Mouse (Mus musculus) forebrain, embryonic 14.5 days (tissue): ENCODE measurements around the gene Farp1. TPM values are rescaled to one million over a fixed set of nuclear protein-coding genes. Genes with fewer than 3 reads are reported as not detected.
"Not testable (repeated sequence)": the region's sequence is repeated elsewhere in the genome, so short reads cannot be mapped to it uniquely, and the experiment has no call there.

ENCODE experiments used
- ATAC-seq: fragments of 200-750 bp; cut with Nextera tagmentation; 2 replicates; pipeline ENCODE4 v1.8.0; 2017; ENCODE audit warnings: mild to moderate bottlenecking, moderate library complexity
- DNase-seq: peaks from one replicate; pipeline ENCODE4 v3.0.0-alpha.2; 2015; ENCODE audit warnings: low spot score
- H3K27ac ChIP-seq: fragments of 300-500 bp; sonication (generic); 2 replicates; pipeline ENCODE4 v1.5.1; 2014; ENCODE audit warnings: low read depth, mild to moderate bottlenecking, control low read depth, low read length, moderate library complexity
- H3K27me3 ChIP-seq: fragments of 300-500 bp; sonication (generic); replicated peaks from 2 replicates; pipeline ENCODE4 v1.6.1; 2014; ENCODE audit warnings: low read length, control low read depth, mixed read lengths; ENCODE audit not compliant: control insufficient read depth, insufficient read depth
- H3K36me3 ChIP-seq: fragments of 300-500 bp; sonication (generic); 2 replicates; pipeline ENCODE4 v1.6.1; 2014; ENCODE audit warnings: low read length, control low read depth; ENCODE audit not compliant: control insufficient read depth, insufficient read depth
- H3K4me1 ChIP-seq: fragments of 300-500 bp; sonication (generic); 2 replicates; pipeline ENCODE4 v1.6.1; 2014; ENCODE audit warnings: antibody characterized with exemption, low read length, control low read depth; ENCODE audit not compliant: control insufficient read depth, insufficient read depth
- H3K4me2 ChIP-seq: fragments of 300-500 bp; sonication (generic); 2 replicates; pipeline ENCODE4 v1.6.1; 2014; ENCODE audit warnings: mild to moderate bottlenecking, control low read depth, low read length
- H3K4me3 ChIP-seq: fragments of 300-500 bp; sonication (generic); 2 replicates; pipeline ENCODE4 v1.5.1; 2014; ENCODE audit warnings: low read depth, low read length, control low read depth
- H3K9ac ChIP-seq: fragments of 300-500 bp; sonication (generic); 2 replicates; pipeline ENCODE4 v1.6.1; 2014; ENCODE audit warnings: mild to moderate bottlenecking, low read length, control low read depth, moderate library complexity
- H3K9me3 ChIP-seq: fragments of 300-500 bp; sonication (generic); replicated peaks from 2 replicates; pipeline ENCODE4 v1.6.1; 2016; ENCODE audit warnings: low read length, control low read depth, mixed read lengths; ENCODE audit not compliant: control insufficient read depth
- WGBS: fragments of 180-500 bp; shearing (Covaris S2); extraction: QIAGEN DNeasy Blood & Tissue Kit; methylation state at CpG from one replicate; pipeline ENCODE4 v1.1.7; 2014; 5-methylcytosine and 5-hydroxymethylcytosine counted together
- polyA plus RNA-seq: library from polyadenylated mRNA; unstranded; fragments of >200 nt; fragmentation: Nextera tagmentation; extraction: Ambion mirVana; gene quantifications from 2 replicates; pipeline ENCODE4 v1.2.1, GENCODE M21; 2014

The Farp1 gene
- polyA plus RNA-seq, 1 experiment from 2014 or later = 17.4 TPM

DNA sequence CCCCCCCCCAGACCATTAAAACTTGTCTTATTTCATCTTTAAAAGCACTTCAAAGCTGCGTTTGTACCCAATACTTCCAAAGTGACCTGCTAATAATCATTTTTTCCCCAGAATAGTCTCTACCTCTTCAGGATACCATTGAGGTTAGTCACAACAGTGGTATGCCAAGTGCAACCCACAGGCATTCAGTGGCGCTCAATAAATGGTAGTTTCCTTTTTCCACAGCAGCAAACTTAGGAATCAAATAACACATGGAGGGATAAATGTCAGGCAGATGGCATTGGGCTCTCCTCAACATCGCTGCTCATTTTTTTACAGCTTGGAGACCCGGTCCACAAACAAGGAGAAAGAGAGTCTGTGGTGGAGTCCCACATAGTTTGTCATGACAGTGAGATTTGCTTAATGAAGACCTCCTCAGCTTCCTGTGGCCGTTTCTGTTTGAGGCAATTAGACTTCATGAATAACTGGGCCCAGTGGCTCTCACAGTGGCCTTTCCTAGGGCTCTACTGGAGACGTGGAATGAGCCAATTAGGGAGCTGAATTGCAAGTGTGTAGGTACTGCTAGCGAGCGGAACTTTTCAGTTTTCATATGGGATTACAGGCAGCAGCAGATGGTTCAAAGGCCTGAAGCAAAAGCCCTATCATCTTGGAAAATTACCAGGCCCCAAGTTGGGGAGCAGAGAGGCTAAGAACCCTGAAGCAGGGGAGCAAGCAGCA is 148.6 kb downstream of the Farp1 start:
- DNase-seq (peak; percentile 30), ATAC-seq (peak; percentile 51)
- no peak overlapping the region for H3K4me3 ChIP-seq
- H3K36me3 ChIP-seq = no peaks in the 10 kb centered on the region
- no peak overlapping the region for H3K27ac ChIP-seq
- no peak overlapping the region for H3K9ac ChIP-seq
- H3K4me1 ChIP-seq = peaks cover 4% of the 10 kb centered on the region; the same call in 1 of the 2 replicates
- H3K4me2 ChIP-seq = no peak overlapping the region
- no peaks in the 10 kb centered on the region for H3K27me3 ChIP-seq
- H3K9me3 ChIP-seq = no peaks in the 10 kb centered on the region
- 39% methylated on average over 8 of the region's 8 CpGs for WGBS

DNA sequence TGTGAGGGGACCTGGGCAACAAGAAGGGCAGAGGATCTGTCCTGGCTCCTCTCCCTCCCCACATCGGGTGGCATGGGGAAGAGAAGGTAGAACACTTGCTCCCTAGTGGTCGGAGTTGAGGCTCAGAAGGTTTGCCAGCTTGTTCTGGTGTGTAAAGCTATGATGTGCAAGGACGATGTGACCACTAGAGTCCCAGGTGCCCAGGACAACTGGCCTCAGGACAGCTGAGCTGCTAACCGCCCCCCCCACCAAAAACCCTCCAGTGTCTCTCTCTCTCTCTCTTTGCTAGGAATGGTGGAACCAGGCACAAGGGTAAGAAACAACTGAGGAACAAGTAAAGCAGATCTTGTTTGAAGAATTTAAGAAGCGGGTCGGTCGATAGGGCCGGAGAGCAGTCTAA is 149.4 kb downstream of the Farp1 start:
- no peak overlapping the region for H3K4me3 ChIP-seq
- 95% methylated on average over 8 of the region's 8 CpGs for WGBS
- H3K9me3 ChIP-seq = no peaks in the 10 kb centered on the region
- H3K4me1 ChIP-seq = peaks cover 4% of the 10 kb centered on the region; the same call in 1 of the 2 replicates
- H3K4me2 ChIP-seq = no peak overlapping the region
- no peaks in the 10 kb centered on the region for H3K36me3 ChIP-seq
- no peak overlapping the region for H3K27ac ChIP-seq
- H3K9ac ChIP-seq = no peak overlapping the region
- DNase-seq (no peak), ATAC-seq (no peak)
- no peaks in the 10 kb centered on the region for H3K27me3 ChIP-seq

DNA sequence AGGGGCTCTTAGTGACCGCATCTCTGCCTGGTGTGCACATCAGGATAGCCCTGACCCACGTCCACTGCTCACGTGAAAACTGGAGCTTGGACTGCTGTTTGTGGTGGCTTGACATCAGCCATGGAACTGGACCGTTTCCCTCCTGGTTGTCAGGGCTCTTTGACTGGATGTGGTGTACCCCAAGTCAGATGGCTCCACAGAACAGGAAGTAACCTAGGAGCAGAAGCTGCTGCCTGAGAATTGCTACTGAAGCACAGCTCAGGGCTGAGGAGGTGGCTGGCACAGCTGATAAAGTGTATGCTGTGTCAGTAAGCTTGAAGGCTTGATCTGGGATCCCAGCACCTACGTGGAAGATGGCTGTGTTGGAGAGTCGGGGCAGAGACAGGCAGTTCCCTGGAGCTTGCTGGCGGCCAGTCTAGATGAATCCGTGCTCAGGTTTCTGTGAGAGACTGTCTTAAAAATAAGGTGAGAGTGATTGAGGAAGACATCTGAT is 151.4 kb downstream of the Farp1 start:
- WGBS = 86% methylated on average over 8 of the region's 8 CpGs
- no peaks in the 10 kb centered on the region for H3K9me3 ChIP-seq
- no peak for DNase-seq
- H3K4me1 ChIP-seq = peaks cover 4% of the 10 kb centered on the region; the same call in 1 of the 2 replicates
- H3K9ac ChIP-seq = no peak overlapping the region
- no peak overlapping the region for H3K4me3 ChIP-seq
- H3K4me2 ChIP-seq = no peak overlapping the region
- no peaks in the 10 kb centered on the region for H3K27me3 ChIP-seq
- no peak overlapping the region for H3K27ac ChIP-seq
- H3K36me3 ChIP-seq = no peaks in the 10 kb centered on the region
- ATAC-seq = no peak

DNA sequence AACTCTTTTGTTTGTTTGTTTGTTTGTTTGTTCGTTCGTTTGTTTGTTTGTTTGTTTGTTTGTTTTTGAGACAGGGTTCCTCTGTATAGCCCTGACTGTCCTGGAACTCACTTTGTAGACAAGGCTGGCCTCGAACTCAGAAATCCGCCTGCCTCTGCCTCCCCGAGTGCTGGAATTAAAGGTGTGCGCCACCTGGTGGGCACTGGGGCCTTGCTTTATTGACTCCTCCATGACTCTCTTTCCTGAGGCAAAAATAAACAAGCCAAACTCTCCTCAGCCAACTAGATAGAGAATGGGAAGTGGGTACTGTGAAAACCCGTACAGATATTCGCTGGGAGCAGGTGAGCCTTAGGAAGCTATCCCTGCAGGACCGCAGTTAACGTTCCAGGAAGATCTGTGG is 154.8 kb downstream of the Farp1 start:
- not testable (repeated sequence) for H3K27me3 ChIP-seq, H3K4me1 ChIP-seq, H3K9ac ChIP-seq, H3K9me3 ChIP-seq, H3K4me3 ChIP-seq, H3K36me3 ChIP-seq, H3K4me2 ChIP-seq, DNase-seq, ATAC-seq, H3K27ac ChIP-seq
- WGBS = 92% methylated on average over 10 of the region's 10 CpGs

DNA sequence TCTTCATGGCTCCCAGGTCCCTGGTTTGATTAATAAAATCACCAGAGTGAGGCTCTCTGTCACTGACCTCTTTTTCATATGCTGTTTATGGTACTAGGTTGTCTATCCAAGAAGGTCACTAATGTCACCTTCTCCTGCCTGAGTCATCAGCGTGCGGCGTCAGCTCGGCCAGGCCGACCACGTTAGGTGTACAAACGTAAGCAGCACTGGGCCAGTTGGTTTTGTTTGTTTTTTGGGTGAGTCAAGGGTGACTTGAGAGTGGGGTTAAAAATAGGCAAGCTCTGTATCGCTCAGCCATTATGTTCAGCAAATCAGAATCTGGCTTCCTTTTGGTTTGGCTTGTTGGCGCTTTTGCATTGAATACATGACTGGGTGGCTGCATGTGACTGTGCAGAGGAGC is 155.4 kb downstream of the Farp1 start:
- WGBS = 95% methylated on average over 9 of the region's 9 CpGs
- peaks cover 4% of the 10 kb centered on the region; the same call in 1 of the 2 replicates for H3K4me1 ChIP-seq
- no peak overlapping the region for H3K27ac ChIP-seq
- ATAC-seq (no peak), DNase-seq (no peak)
- no peak overlapping the region for H3K9ac ChIP-seq
- 0 out of 2 replicates have a peak, but pooled peaks cover under 1% of the 10 kb centered on the region for H3K9me3 ChIP-seq
- H3K27me3 ChIP-seq = no peaks in the 10 kb centered on the region
- H3K4me3 ChIP-seq = no peak overlapping the region
- H3K36me3 ChIP-seq = no peaks in the 10 kb centered on the region
- H3K4me2 ChIP-seq = no peak overlapping the region

DNA sequence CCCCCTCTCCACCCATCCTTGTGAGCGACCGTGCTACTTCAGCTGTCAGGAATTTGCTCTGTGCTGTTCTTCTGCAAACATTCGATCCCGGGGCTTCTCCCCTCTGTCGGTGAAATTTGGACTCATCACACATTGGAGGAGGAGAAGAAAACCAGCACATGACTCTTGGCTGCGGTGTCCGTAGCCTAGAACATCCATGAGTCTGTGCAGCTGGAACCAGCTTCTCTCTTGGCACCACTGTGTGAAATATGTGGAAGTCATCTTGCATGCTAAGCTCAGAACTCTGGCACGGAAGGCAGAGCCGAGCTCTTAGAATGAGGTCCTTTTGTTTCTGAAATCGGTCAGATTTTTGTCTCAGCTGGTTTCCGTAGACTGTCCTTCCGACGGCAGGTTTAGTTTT is 156.7 kb downstream of the Farp1 start:
- Histone ChIP-seq H3K27ac (peak overlapping the region; percentile 69), H3K4me3 (no peak overlapping the region), H3K4me1 (peaks cover 4% of the 10 kb centered on the region; the same call in 1 of the 2 replicates), H3K36me3 (no peaks in the 10 kb centered on the region), H3K9ac (no peak overlapping the region), H3K27me3 (no peaks in the 10 kb centered on the region), H3K9me3 (peaks cover 7% of the 10 kb centered on the region; the same call in 1 of the 2 replicates), H3K4me2 (no peak overlapping the region)
- peak; percentile 56; the same call in 1 of the 2 replicates for ATAC-seq
- DNase-seq = peak; percentile 53
- 60% methylated on average over 13 of the region's 13 CpGs for WGBS

DNA sequence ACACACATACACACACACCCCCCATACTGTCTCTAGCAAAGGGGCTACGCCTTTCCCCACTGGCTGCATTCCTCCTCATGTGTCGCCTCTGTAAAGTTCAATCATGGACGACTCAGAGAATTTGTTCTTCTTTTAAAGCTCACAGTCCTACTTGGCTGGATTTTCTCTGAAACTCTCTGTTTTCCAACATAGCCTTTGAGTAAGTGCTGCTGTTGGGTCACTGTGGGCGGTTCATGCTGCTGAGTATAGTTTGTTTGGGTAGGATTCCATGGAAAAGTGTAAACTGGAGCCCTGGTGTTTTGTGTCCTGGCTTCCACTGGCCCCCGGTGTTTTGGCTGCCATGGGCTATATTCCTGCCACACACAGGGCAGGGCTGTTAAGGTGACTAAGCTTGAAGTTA is 157.4 kb downstream of the Farp1 start:
- Histone ChIP-seq H3K36me3 (no peaks in the 10 kb centered on the region), H3K27ac (peak overlapping the region; percentile 69)
- 0 out of 2 replicates have a peak, but pooled peaks have one; percentile 16 for ATAC-seq

DNA sequence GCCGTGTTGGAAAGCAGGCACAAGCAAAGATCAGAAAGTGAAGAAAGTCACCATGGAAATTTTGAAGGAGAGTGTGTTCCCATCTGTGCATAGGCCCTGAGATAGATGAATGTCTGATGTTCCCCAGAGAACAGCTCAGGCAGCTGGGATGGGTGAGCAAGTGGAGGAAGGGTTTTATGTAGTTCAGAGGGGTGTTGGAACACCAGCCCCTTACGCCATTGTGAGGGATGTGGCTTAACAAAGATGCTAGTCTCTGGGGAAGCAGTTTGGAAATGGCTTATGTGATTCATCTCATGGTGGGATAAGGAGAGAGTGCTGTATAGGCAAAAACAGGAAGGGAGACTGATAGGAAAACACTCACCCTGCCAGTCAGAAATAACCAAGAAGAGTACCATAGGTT is 159.0 kb downstream of the Farp1 start:
- Histone ChIP-seq H3K4me2 (no peak overlapping the region), H3K27me3 (no peaks in the 10 kb centered on the region), H3K4me3 (no peak overlapping the region), H3K4me1 (peaks cover 13% of the 10 kb centered on the region), H3K9me3 (peaks cover 7% of the 10 kb centered on the region; the same call in 1 of the 2 replicates), H3K36me3 (no peaks in the 10 kb centered on the region), H3K27ac (no peak overlapping the region), H3K9ac (no peak overlapping the region)
- DNase-seq (no peak), ATAC-seq (no peak)
- WGBS = 91% methylated on average over 2 of the region's 2 CpGs

More for the DNA sequence above, 157.4 kb downstream of the Farp1 start:
- H3K4me3 ChIP-seq = no peak overlapping the region
- no peaks in the 10 kb centered on the region for H3K27me3 ChIP-seq
- peaks cover 4% of the 10 kb centered on the region; the same call in 1 of the 2 replicates for H3K4me1 ChIP-seq
- H3K9ac ChIP-seq = no peak overlapping the region
- WGBS = 71% methylated on average over 5 of the region's 5 CpGs
- DNase-seq = no peak
- H3K9me3 ChIP-seq = peaks cover 7% of the 10 kb centered on the region; the same call in 1 of the 2 replicates
- no peak overlapping the region for H3K4me2 ChIP-seq
